Mouse (Mus musculus) hindbrain, embryonic 16.5 days (tissue): ENCODE data around the gene Ankef1. TPM values are rescaled to one million over a fixed set of nuclear protein-coding genes. Genes with fewer than 3 reads are reported as not detected.

Experiments
- ATAC-seq: fragments of 200-750 bp; cut with Nextera tagmentation; 2 replicates; pipeline ENCODE4 v1.8.0; 2017; ENCODE audit warnings: moderate TSS enrichment, moderate library complexity
- H3K27ac ChIP-seq: fragments of 300-500 bp; sonication (generic); 2 replicates; pipeline ENCODE4 v1.5.1; 2014; ENCODE audit warnings: low read depth, mild to moderate bottlenecking, control low read depth, low read length, moderate library complexity
- H3K27me3 ChIP-seq: fragments of 300-500 bp; sonication (generic); replicated peaks from 2 replicates; pipeline ENCODE4 v1.6.1; 2014; ENCODE audit warnings: low read length; ENCODE audit not compliant: control insufficient read depth, insufficient read depth
- H3K36me3 ChIP-seq: fragments of 300-500 bp; sonication (generic); 2 replicates; pipeline ENCODE4 v1.6.1; 2014; ENCODE audit warnings: mild to moderate bottlenecking, low read length, moderate library complexity, mixed read lengths; ENCODE audit not compliant: control insufficient read depth, insufficient read depth
- H3K4me1 ChIP-seq: fragments of 300-500 bp; sonication (generic); 2 replicates; pipeline ENCODE4 v1.6.1; 2014; ENCODE audit warnings: low read depth, low read length; ENCODE audit not compliant: control insufficient read depth, insufficient read depth
- H3K4me2 ChIP-seq: fragments of 300-500 bp; sonication (generic); 2 replicates; pipeline ENCODE4 v1.6.1; 2014; ENCODE audit warnings: mild to moderate bottlenecking, low read length, control low read depth, moderate library complexity
- H3K4me3 ChIP-seq: fragments of 300-500 bp; sonication (generic); 2 replicates; pipeline ENCODE4 v1.5.1; 2014; ENCODE audit warnings: mild to moderate bottlenecking, low read length, control low read depth, moderate library complexity
- H3K9ac ChIP-seq: fragments of 300-500 bp; sonication (generic); 2 replicates; pipeline ENCODE4 v1.6.1; 2014; ENCODE audit warnings: low read depth, mild to moderate bottlenecking, control low read depth, low read length, moderate library complexity
- H3K9me3 ChIP-seq: fragments of 300-500 bp; sonication (generic); 2 replicates; pipeline ENCODE4 v1.6.1; 2014; ENCODE audit warnings: mild to moderate bottlenecking, low read length, moderate library complexity; ENCODE audit not compliant: control insufficient read depth
- WGBS: fragments of 180-500 bp; shearing (Covaris S2); extraction: QIAGEN DNeasy Blood & Tissue Kit; methylation state at CpG from one replicate; pipeline ENCODE4 v1.1.7; 2014; 5-methylcytosine and 5-hydroxymethylcytosine counted together
- polyA plus RNA-seq: library from polyadenylated mRNA; unstranded; fragments of >200 nt; fragmentation: Nextera tagmentation; extraction: Ambion mirVana; gene quantifications from 2 replicates; pipeline ENCODE4 v1.2.1, GENCODE M21; 2015

Ankef1 gene
- polyA plus RNA-seq, 1 experiment from 2014 or later, result 1.0 TPM

- Histone ChIP-seq H3K4me1 (no peaks in the 10 kb centered on the region), H3K27me3 (no peaks in the 10 kb centered on the region), H3K4me3 (no peak overlapping the region), H3K27ac (no peak overlapping the region), H3K36me3 (no peaks in the 10 kb centered on the region), H3K9me3 (no peaks in the 10 kb centered on the region), H3K9ac (no peak overlapping the region), H3K4me2 (no peak overlapping the region)
- no peak for ATAC-seq
- WGBS, result 79% methylated on average over 2 of the region's 2 CpGs
Measured at GRCm38 (mm10) chr2:136570856-136571255, 69.1 kb downstream of the Ankef1 start.

GRCm38 (mm10) chr2:136582762-136583161, 81.1 kb downstream of the Ankef1 start:
- WGBS, result 45% methylated on average over 2 of the region's 2 CpGs
- ATAC-seq, result no peak

GRCm38 (mm10) chr2:136588811-136589210, 87.1 kb downstream of the Ankef1 start:
- ATAC-seq, result no peak
- Histone ChIP-seq H3K27me3 (no peaks in the 10 kb centered on the region), H3K36me3 (no peaks in the 10 kb centered on the region), H3K9ac (no peak overlapping the region), H3K4me3 (no peak overlapping the region), H3K4me1 (no peaks in the 10 kb centered on the region), H3K4me2 (no peak overlapping the region), H3K9me3 (no peaks in the 10 kb centered on the region), H3K27ac (no peak overlapping the region)
- WGBS, result 60% methylated on average over 2 of the region's 2 CpGs

More at GRCm38 (mm10) chr2:136582762-136583161, 81.1 kb downstream of the Ankef1 start:
- H3K9me3 ChIP-seq, result no peaks in the 10 kb centered on the region
- no peaks in the 10 kb centered on the region for H3K36me3 ChIP-seq
- no peak overlapping the region for H3K27ac ChIP-seq
- H3K9ac ChIP-seq, result no peak overlapping the region
- H3K4me3 ChIP-seq, result no peak overlapping the region
- H3K4me2 ChIP-seq, result no peak overlapping the region
- H3K4me1 ChIP-seq, result no peaks in the 10 kb centered on the region
- no peaks in the 10 kb centered on the region for H3K27me3 ChIP-seq

DNA sequence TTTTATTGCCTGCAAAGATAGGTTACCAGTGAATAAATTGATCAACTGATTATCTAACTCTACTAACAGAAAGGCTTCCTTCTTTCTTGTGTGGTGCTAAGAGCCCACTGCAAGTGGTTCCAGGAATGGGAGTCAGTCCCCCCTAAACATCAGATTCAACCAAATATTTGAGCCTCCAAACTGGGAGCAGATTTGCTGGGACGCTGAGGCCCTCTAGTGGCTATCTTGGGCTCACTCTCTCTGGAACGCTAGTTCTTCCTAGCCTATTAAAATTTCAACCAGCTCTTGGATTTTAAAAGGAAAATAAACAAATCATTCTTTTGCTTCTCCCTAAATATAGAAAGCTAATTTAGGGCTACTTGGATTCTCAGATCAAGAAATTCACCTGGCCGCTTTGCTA, 94.7 kb downstream of the Ankef1 start:
- no peak overlapping the region for H3K27ac ChIP-seq
- H3K4me1 ChIP-seq, result no peaks in the 10 kb centered on the region
- no peaks in the 10 kb centered on the region for H3K9me3 ChIP-seq
- 26% methylated on average over 3 of the region's 3 CpGs for WGBS
- no peaks in the 10 kb centered on the region for H3K27me3 ChIP-seq
- no peak overlapping the region for H3K4me2 ChIP-seq
- H3K9ac ChIP-seq, result no peak overlapping the region
- no peaks in the 10 kb centered on the region for H3K36me3 ChIP-seq
- H3K4me3 ChIP-seq, result no peak overlapping the region
- peak; percentile 24; the same call in 1 of the 2 replicates for ATAC-seq

DNA sequence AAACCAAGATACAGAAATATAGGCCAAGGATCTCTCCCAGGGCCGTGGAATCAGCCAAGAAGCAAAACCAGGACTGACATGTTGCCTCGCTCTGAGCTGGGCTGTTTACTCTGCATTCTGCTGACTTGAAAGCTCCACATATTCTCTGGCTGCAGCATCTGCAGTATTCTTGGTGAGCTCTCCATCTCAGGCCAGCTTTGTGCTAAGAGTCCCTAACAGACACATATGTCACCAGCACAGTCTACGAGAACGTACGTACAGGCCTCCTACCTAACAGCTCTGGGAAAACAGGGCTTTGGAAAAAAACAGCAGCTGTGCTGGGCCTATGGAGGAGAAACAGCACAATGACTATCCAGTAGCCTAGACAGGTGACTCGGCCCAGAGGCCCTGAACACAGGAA, 97.0 kb downstream of the Ankef1 start:
- Histone ChIP-seq H3K9me3 (no peaks in the 10 kb centered on the region), H3K4me2 (no peak overlapping the region), H3K4me3 (no peak overlapping the region), H3K4me1 (no peaks in the 10 kb centered on the region), H3K36me3 (no peaks in the 10 kb centered on the region), H3K27me3 (no peaks in the 10 kb centered on the region), H3K9ac (no peak overlapping the region), H3K27ac (no peak overlapping the region)
- 75% methylated on average over 6 of the region's 6 CpGs for WGBS
- ATAC-seq, result peak; percentile 6; the same call in 1 of the 2 replicates

GRCm38 (mm10) chr2:136600651-136601170, 99.0 kb downstream of the Ankef1 start:
- no peak for ATAC-seq
- Histone ChIP-seq H3K4me2 (no peak overlapping the region), H3K9ac (no peak overlapping the region), H3K27ac (no peak overlapping the region), H3K4me3 (no peak overlapping the region), H3K27me3 (no peaks in the 10 kb centered on the region), H3K36me3 (no peaks in the 10 kb centered on the region), H3K4me1 (no peaks in the 10 kb centered on the region), H3K9me3 (no peaks in the 10 kb centered on the region)
- WGBS, result 68% methylated on average over 5 of the region's 5 CpGs

DNA sequence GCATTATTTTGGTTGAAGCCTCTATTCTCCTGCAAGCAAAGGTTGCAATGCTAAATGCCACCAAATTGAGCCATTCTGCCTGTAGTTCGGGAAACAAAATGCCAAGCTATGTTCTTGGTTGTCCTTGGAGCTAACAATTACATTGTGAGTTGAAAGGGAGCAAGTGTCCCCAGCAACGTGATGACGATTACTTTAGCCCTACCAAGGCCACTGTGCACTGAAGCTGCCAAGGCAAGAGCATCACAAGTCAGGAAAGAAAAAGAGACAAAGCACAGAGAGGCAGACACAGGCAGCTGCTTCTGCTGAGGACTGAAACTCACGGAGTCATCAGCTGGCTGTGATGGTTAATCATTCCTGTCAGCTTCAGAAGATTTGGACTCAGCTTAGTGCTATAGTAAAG, 99.5 kb downstream of the Ankef1 start:
- ATAC-seq, result no peak
- Histone ChIP-seq H3K27me3 (no peaks in the 10 kb centered on the region), H3K36me3 (no peaks in the 10 kb centered on the region), H3K4me3 (no peak overlapping the region), H3K4me1 (no peaks in the 10 kb centered on the region), H3K9me3 (no peaks in the 10 kb centered on the region), H3K27ac (no peak overlapping the region), H3K4me2 (no peak overlapping the region), H3K9ac (no peak overlapping the region)
- WGBS, result 39% methylated on average over 4 of the region's 4 CpGs

Other genes with a start within 250 kb of the Ankef1 start
- gene Pak7, start 113.9 kb upstream of the Ankef1 start, polyA plus RNA-seq, result 25.1 and 28.2 TPM in 2 replicates
- gene Snap25, start 211.5 kb downstream of the Ankef1 start, polyA plus RNA-seq, result 326 and 328 TPM in 2 replicates